Mouse (Mus musculus) liver, embryonic 14.5 days (tissue): Measurements from ENCODE around the gene Tkt.
A peak's percentile ranks its signal among the peaks of the same experiment; 100 is the strongest.

Experiments used
- CTCF ChIP-seq: IDR thresholded peaks from 2 replicates; pipeline ENCODE4 v1.5.1; 2016; ENCODE audit warnings: antibody characterized with exemption, low read depth, control low read depth
- EP300 ChIP-seq: IDR thresholded peaks from 2 replicates; pipeline ENCODE4 v1.6.1; 2016; ENCODE audit warnings: antibody characterized with exemption, low read depth

DNA sequence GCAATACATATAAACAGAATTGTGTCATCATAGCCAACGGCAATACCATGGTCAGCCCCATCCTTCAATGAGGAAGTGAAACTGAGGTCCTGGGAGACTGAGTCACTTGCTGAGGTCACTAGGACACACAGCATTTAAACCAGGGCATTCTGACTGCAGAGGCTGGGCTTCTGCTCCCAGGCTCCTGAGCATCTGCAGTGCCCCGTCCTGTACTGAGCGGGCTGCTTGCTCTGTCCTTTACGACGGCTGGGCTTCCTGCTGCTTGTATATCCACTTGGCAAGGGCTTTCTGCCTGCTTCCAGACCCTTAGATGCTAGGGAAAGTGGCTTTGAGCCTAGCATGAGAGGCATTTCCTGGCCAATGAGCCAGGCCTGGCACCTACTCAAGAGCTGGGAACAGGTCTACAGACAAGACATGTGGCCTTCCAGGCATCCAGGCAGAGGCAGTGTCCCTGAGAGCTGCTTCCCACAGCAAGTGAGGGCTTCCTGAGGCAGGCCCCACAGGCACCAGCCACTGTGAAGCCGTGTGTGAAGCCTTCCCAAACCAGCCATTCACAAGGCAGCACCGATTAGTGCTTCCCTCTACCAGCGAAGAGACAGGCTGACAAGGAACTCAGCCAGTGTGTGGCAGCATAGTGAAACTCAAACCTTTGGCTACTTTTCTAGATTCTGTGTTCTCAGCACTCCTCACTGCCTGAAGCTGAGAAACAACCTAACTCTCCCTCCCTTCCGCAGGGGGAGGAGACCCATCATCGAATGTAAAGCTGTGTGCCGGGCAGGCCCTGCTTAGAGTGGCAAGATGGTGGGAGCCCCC is 45.3 kb downstream of the Tkt start:
- TF ChIP-seq CTCF = 0 out of 2 replicates have a peak, but pooled peaks have one; percentile 2
- no peak for TF ChIP-seq EP300
